Mouse (Mus musculus) limb, embryonic 14.5 days (tissue): ENCODE measurements around the gene Opalin. TPM values are rescaled to one million over a fixed set of nuclear protein-coding genes. Genes with fewer than 3 reads are reported as not detected.

Experiments used
- ATAC-seq: fragments of 200-750 bp; cut with Nextera tagmentation; 2 replicates; pipeline ENCODE4 v1.8.0; 2017; ENCODE audit warnings: low read depth, moderate number of reproducible peaks, moderate TSS enrichment; ENCODE audit not compliant: low FRiP score
- DNase-seq: peaks from one replicate; pipeline ENCODE4 v3.0.0-alpha.2; 2015; ENCODE audit warnings: low spot score
- H3K27ac ChIP-seq: fragments of 300-500 bp; sonication (generic); replicated peaks from 2 replicates; pipeline ENCODE4 v1.5.1; 2014; ENCODE audit warnings: low read depth, mild to moderate bottlenecking, low read length, moderate library complexity, mixed read lengths
- H3K27me3 ChIP-seq: fragments of 300-500 bp; sonication (generic); 2 replicates; pipeline ENCODE4 v1.6.1; 2014; ENCODE audit warnings: low read length, mixed read lengths; ENCODE audit not compliant: control insufficient read depth, insufficient read depth
- H3K36me3 ChIP-seq: fragments of 300-500 bp; sonication (generic); 2 replicates; pipeline ENCODE4 v1.6.1; 2014; ENCODE audit warnings: mild to moderate bottlenecking, low read length, moderate library complexity, mixed read lengths; ENCODE audit not compliant: control insufficient read depth, insufficient read depth
- H3K4me1 ChIP-seq: fragments of 300-500 bp; sonication (generic); 2 replicates; pipeline ENCODE4 v1.6.1; 2014; ENCODE audit warnings: antibody characterized with exemption, low read length, mixed read lengths; ENCODE audit not compliant: control insufficient read depth, insufficient read depth
- H3K4me2 ChIP-seq: fragments of 300-500 bp; sonication (generic); replicated peaks from 2 replicates; pipeline ENCODE4 v1.6.1; 2014; ENCODE audit warnings: low read depth, mild to moderate bottlenecking, low read length, moderate library complexity; ENCODE audit not compliant: severe bottlenecking
- H3K4me3 ChIP-seq: fragments of 300-500 bp; sonication (generic); replicated peaks from 2 replicates; pipeline ENCODE4 v1.5.1; 2014; ENCODE audit warnings: low read length
- H3K9ac ChIP-seq: fragments of 300-500 bp; sonication (generic); 2 replicates; pipeline ENCODE4 v1.6.1; 2014; ENCODE audit warnings: mild to moderate bottlenecking, low read depth, low read length, moderate library complexity; ENCODE audit not compliant: severe bottlenecking
- H3K9me3 ChIP-seq: fragments of 300-500 bp; sonication (generic); 2 replicates; pipeline ENCODE4 v1.6.1; 2016; ENCODE audit warnings: low read length; ENCODE audit not compliant: control insufficient read depth
- POLR2A ChIP-seq: fragments of 200-500 bp; IDR thresholded peaks from 2 replicates; pipeline ENCODE4 v1.8.0; 2012; ENCODE audit warnings: inconsistent platforms, mild to moderate bottlenecking, moderate library complexity, borderline replicate concordance; ENCODE audit not compliant: insufficient read depth, insufficient read length; ENCODE audit errors: extremely low read depth
- WGBS: fragments of 180-500 bp; shearing (Covaris S2); extraction: QIAGEN DNeasy Blood & Tissue Kit; methylation state at CpG from one replicate; pipeline ENCODE4 v1.1.7; 2014; 5-methylcytosine and 5-hydroxymethylcytosine counted together
- polyA plus RNA-seq, 2 experiments: library from polyadenylated mRNA; depleted of rRNA in 1 of 2; stranded (reverse) in 1 of 2; unstranded in 1 of 2; fragments of >200 nt; fragmentation: Nextera tagmentation in 1 of 2; extraction: Ambion mirVana in 1 of 2; gene quantifications; 2 replicates each; pipeline versions ENCODE4 v1.2.1 to v1.2.3; 2012 to 2014

Opalin gene
- polyA plus RNA-seq, 2 experiments, result not detected

GRCm38 (mm10) chr19:41053530-41053929, 23.4 kb downstream of the Opalin start:
- TF ChIP-seq POLR2A, result no peak
- DNase-seq (no peak), ATAC-seq (no peak)
- no peaks in the 10 kb centered on the region for H3K27me3 ChIP-seq
- no peak overlapping the region for H3K9ac ChIP-seq
- H3K4me1 ChIP-seq, result no peaks in the 10 kb centered on the region
- H3K4me2 ChIP-seq, result no peak overlapping the region
- H3K4me3 ChIP-seq, result no peak overlapping the region
- no peaks in the 10 kb centered on the region for H3K9me3 ChIP-seq
- 35% methylated on average over 10 of the region's 10 CpGs for WGBS
- no peak overlapping the region for H3K27ac ChIP-seq
- H3K36me3 ChIP-seq, result no peaks in the 10 kb centered on the region

GRCm38 (mm10) chr19:41052247-41052646, 24.7 kb downstream of the Opalin start:
- TF ChIP-seq POLR2A, result no peak
- Histone ChIP-seq H3K4me2 (no peak overlapping the region), H3K36me3 (no peaks in the 10 kb centered on the region), H3K4me1 (no peaks in the 10 kb centered on the region), H3K27ac (no peak overlapping the region), H3K9me3 (no peaks in the 10 kb centered on the region), H3K4me3 (no peak overlapping the region), H3K27me3 (no peaks in the 10 kb centered on the region), H3K9ac (no peak overlapping the region)
- 61% methylated on average over 5 of the region's 5 CpGs for WGBS
- DNase-seq (no peak), ATAC-seq (no peak)

GRCm38 (mm10) chr19:41051714-41052113, 25.2 kb downstream of the Opalin start:
- Histone ChIP-seq H3K9me3 (no peaks in the 10 kb centered on the region), H3K4me1 (no peaks in the 10 kb centered on the region), H3K27ac (no peak overlapping the region), H3K4me3 (no peak overlapping the region), H3K4me2 (no peak overlapping the region), H3K27me3 (no peaks in the 10 kb centered on the region), H3K36me3 (no peaks in the 10 kb centered on the region), H3K9ac (no peak overlapping the region)
- ATAC-seq (no peak), DNase-seq (no peak)
- WGBS, result 69% methylated on average over 1 of the region's 1 CpGs
- no peak for TF ChIP-seq POLR2A

- no peaks in the 10 kb centered on the region for H3K4me1 ChIP-seq
- no peak overlapping the region for H3K9ac ChIP-seq
- no peak overlapping the region for H3K27ac ChIP-seq
- no peaks in the 10 kb centered on the region for H3K9me3 ChIP-seq
- TF ChIP-seq POLR2A, result no peak
- no peaks in the 10 kb centered on the region for H3K27me3 ChIP-seq
- H3K4me2 ChIP-seq, result no peak overlapping the region
- DNase-seq, result no peak
- H3K4me3 ChIP-seq, result no peak overlapping the region
- WGBS, result 80% methylated on average over 3 of the region's 3 CpGs
- H3K36me3 ChIP-seq, result no peaks in the 10 kb centered on the region
- no peak for ATAC-seq
These were observed 28.7 kb downstream of the Opalin start for GRCm38 (mm10) chr19:41048187-41048559.

- ATAC-seq, result no peak
- no peak for TF ChIP-seq POLR2A
- 78% methylated on average over 9 of the region's 9 CpGs for WGBS
These were observed 29.3 kb downstream of the Opalin start for GRCm38 (mm10) chr19:41047437-41048186.

More at GRCm38 (mm10) chr19:41047437-41048186, 29.3 kb downstream of the Opalin start:
- DNase-seq, result no peak
- Histone ChIP-seq H3K27ac (no peak overlapping the region), H3K36me3 (no peaks in the 10 kb centered on the region), H3K9me3 (no peaks in the 10 kb centered on the region), H3K27me3 (no peaks in the 10 kb centered on the region), H3K4me2 (no peak overlapping the region), H3K9ac (no peak overlapping the region), H3K4me3 (no peak overlapping the region), H3K4me1 (no peaks in the 10 kb centered on the region)
